Mouse (Mus musculus) kidney, embryonic 16.5 days (tissue): ENCODE results near the gene Slf2. TPM values are rescaled to one million over a fixed set of nuclear protein-coding genes. Genes with fewer than 3 reads are reported as not detected.

Experiments used
- ATAC-seq: fragments of 200-750 bp; cut with Nextera tagmentation; 2 replicates; pipeline ENCODE4 v1.8.0; 2017; ENCODE audit warnings: moderate TSS enrichment; ENCODE audit not compliant: low FRiP score, low TSS enrichment
- H3K27ac ChIP-seq: fragments of 300-500 bp; sonication (generic); 2 replicates; pipeline ENCODE4 v1.5.1; 2014; ENCODE audit warnings: low read length
- H3K27me3 ChIP-seq: fragments of 300-500 bp; sonication (generic); 2 replicates; pipeline ENCODE4 v1.6.1; 2014; ENCODE audit warnings: low read length, control low read depth, mixed read lengths; ENCODE audit not compliant: insufficient read depth
- H3K36me3 ChIP-seq: fragments of 300-500 bp; sonication (generic); 2 replicates; pipeline ENCODE4 v1.6.1; 2014; ENCODE audit warnings: low read length, control low read depth, mixed read lengths; ENCODE audit not compliant: insufficient read depth
- H3K4me1 ChIP-seq: fragments of 300-500 bp; sonication (generic); 2 replicates; pipeline ENCODE4 v1.6.1; 2014; ENCODE audit warnings: low read length, control low read depth, mixed read lengths; ENCODE audit not compliant: insufficient read depth
- H3K4me2 ChIP-seq: fragments of 300-500 bp; sonication (generic); replicated peaks from 2 replicates; pipeline ENCODE4 v1.6.1; 2014; ENCODE audit warnings: low read depth, low read length
- H3K4me3 ChIP-seq: fragments of 300-500 bp; sonication (generic); 2 replicates; pipeline ENCODE4 v1.5.1; 2014; ENCODE audit warnings: mild to moderate bottlenecking, low read length
- H3K9ac ChIP-seq: fragments of 300-500 bp; sonication (generic); replicated peaks from 2 replicates; pipeline ENCODE4 v1.6.1; 2014; ENCODE audit warnings: low read length
- H3K9me3 ChIP-seq: fragments of 300-500 bp; sonication (generic); 2 replicates; pipeline ENCODE4 v1.6.1; 2016; ENCODE audit warnings: low read length, control low read depth
- WGBS: fragments of 180-500 bp; shearing (Covaris S2); extraction: QIAGEN DNeasy Blood & Tissue Kit; methylation state at CpG from one replicate; pipeline ENCODE4 v1.1.7; 2014; 5-methylcytosine and 5-hydroxymethylcytosine counted together
- polyA plus RNA-seq: library from polyadenylated mRNA; unstranded; fragments of >200 nt; fragmentation: Nextera tagmentation; extraction: Ambion mirVana; gene quantifications from 2 replicates; pipeline ENCODE4 v1.2.1, GENCODE M21; 2015

Gene Slf2
- polyA plus RNA-seq, 1 experiment from 2014 or later = 38.7 TPM

- 0 out of 2 replicates have a peak, but pooled peaks have one; percentile 25 for ATAC-seq
- H3K27ac ChIP-seq = no peak overlapping the region
- H3K4me2 ChIP-seq = no peak overlapping the region
- H3K27me3 ChIP-seq = no peaks in the 10 kb centered on the region
- H3K36me3 ChIP-seq = peaks cover 68% of the 10 kb centered on the region
- H3K4me1 ChIP-seq = peaks cover 39% of the 10 kb centered on the region
- H3K9me3 ChIP-seq = no peaks in the 10 kb centered on the region
- 0 out of 2 replicates have a peak overlapping the region, but pooled peaks have one; percentile 1 for H3K9ac ChIP-seq
- 76% methylated on average over 11 of the region's 11 CpGs for WGBS
- no peak overlapping the region for H3K4me3 ChIP-seq
Measured at GRCm38 (mm10) chr19:45023993-45024392, 93.0 kb downstream of the Slf2 start.

- no peak for ATAC-seq
- H3K9ac ChIP-seq = no peak overlapping the region
- H3K4me1 ChIP-seq = peaks cover 32% of the 10 kb centered on the region
- WGBS = 68% methylated on average over 20 of the region's 20 CpGs
- H3K4me3 ChIP-seq = no peak overlapping the region
- peaks cover 68% of the 10 kb centered on the region for H3K36me3 ChIP-seq
- no peak overlapping the region for H3K4me2 ChIP-seq
- no peak overlapping the region for H3K27ac ChIP-seq
- H3K9me3 ChIP-seq = no peaks in the 10 kb centered on the region
- H3K27me3 ChIP-seq = no peaks in the 10 kb centered on the region
Measured at GRCm38 (mm10) chr19:45024775-45025174, 93.8 kb downstream of the Slf2 start.

GRCm38 (mm10) chr19:45025937-45026568 lies 95.1 kb downstream of the Slf2 start:
- peaks cover 68% of the 10 kb centered on the region for H3K36me3 ChIP-seq
- WGBS = 92% methylated on average over 37 of the region's 37 CpGs
- no peaks in the 10 kb centered on the region for H3K9me3 ChIP-seq
- H3K4me1 ChIP-seq = peaks cover 29% of the 10 kb centered on the region
- ATAC-seq = no peak
- H3K27ac ChIP-seq = no peak overlapping the region
- no peaks in the 10 kb centered on the region for H3K27me3 ChIP-seq
- H3K4me2 ChIP-seq = no peak overlapping the region
- H3K4me3 ChIP-seq = no peak overlapping the region
- H3K9ac ChIP-seq = no peak overlapping the region

- WGBS = 61% methylated on average over 6 of the region's 6 CpGs
- H3K36me3 ChIP-seq = peaks cover 59% of the 10 kb centered on the region
Measured at GRCm38 (mm10) chr19:45026958-45027670, 96.2 kb downstream of the Slf2 start.

GRCm38 (mm10) chr19:45027848-45028247 lies 96.9 kb downstream of the Slf2 start:
- peaks cover 31% of the 10 kb centered on the region for H3K4me1 ChIP-seq
- WGBS = 94% methylated on average over 6 of the region's 6 CpGs

More at GRCm38 (mm10) chr19:45026958-45027670, 96.2 kb downstream of the Slf2 start:
- H3K4me3 ChIP-seq = no peak overlapping the region
- H3K27ac ChIP-seq = no peak overlapping the region
- H3K4me1 ChIP-seq = peaks cover 26% of the 10 kb centered on the region
- no peak overlapping the region for H3K9ac ChIP-seq
- no peaks in the 10 kb centered on the region for H3K27me3 ChIP-seq
- no peak overlapping the region for H3K4me2 ChIP-seq
- ATAC-seq = no peak
- H3K9me3 ChIP-seq = no peaks in the 10 kb centered on the region

GRCm38 (mm10) chr19:45028746-45029145 lies 97.8 kb downstream of the Slf2 start:
- Histone ChIP-seq H3K27ac (no peak overlapping the region), H3K9me3 (no peaks in the 10 kb centered on the region), H3K27me3 (no peaks in the 10 kb centered on the region), H3K4me2 (no peak overlapping the region), H3K4me3 (no peak overlapping the region), H3K4me1 (peaks cover 29% of the 10 kb centered on the region), H3K36me3 (peaks cover 48% of the 10 kb centered on the region), H3K9ac (no peak overlapping the region)
- WGBS = 62% methylated on average over 19 of the region's 19 CpGs
- no peak for ATAC-seq

More at GRCm38 (mm10) chr19:45027848-45028247, 96.9 kb downstream of the Slf2 start:
- H3K36me3 ChIP-seq = peaks cover 54% of the 10 kb centered on the region
- H3K27me3 ChIP-seq = no peaks in the 10 kb centered on the region
- H3K4me3 ChIP-seq = no peak overlapping the region
- no peak overlapping the region for H3K27ac ChIP-seq
- no peaks in the 10 kb centered on the region for H3K9me3 ChIP-seq
- no peak overlapping the region for H3K4me2 ChIP-seq
- H3K9ac ChIP-seq = no peak overlapping the region
- no peak for ATAC-seq

GRCm38 (mm10) chr19:45029571-45029970 lies 98.6 kb downstream of the Slf2 start:
- H3K4me1 ChIP-seq = peaks cover 26% of the 10 kb centered on the region
- no peak overlapping the region for H3K9ac ChIP-seq
- no peaks in the 10 kb centered on the region for H3K27me3 ChIP-seq
- no peak for ATAC-seq
- H3K4me3 ChIP-seq = no peak overlapping the region
- peaks cover 42% of the 10 kb centered on the region for H3K36me3 ChIP-seq
- WGBS = 59% methylated on average over 7 of the region's 9 CpGs
- no peak overlapping the region for H3K27ac ChIP-seq
- H3K9me3 ChIP-seq = no peaks in the 10 kb centered on the region
- H3K4me2 ChIP-seq = no peak overlapping the region

- no peak overlapping the region for H3K4me2 ChIP-seq
- peak; percentile 33 for ATAC-seq
- no peak overlapping the region for H3K4me3 ChIP-seq
- H3K36me3 ChIP-seq = peaks cover 37% of the 10 kb centered on the region
- no peaks in the 10 kb centered on the region for H3K27me3 ChIP-seq
- H3K9ac ChIP-seq = no peak overlapping the region
- peaks cover 26% of the 10 kb centered on the region for H3K4me1 ChIP-seq
- WGBS = 29% methylated on average over 8 of the region's 8 CpGs
- no peaks in the 10 kb centered on the region for H3K9me3 ChIP-seq
- no peak overlapping the region for H3K27ac ChIP-seq
Measured at GRCm38 (mm10) chr19:45030111-45030510, 99.2 kb downstream of the Slf2 start.

- H3K36me3 ChIP-seq = peaks cover 27% of the 10 kb centered on the region
- H3K9me3 ChIP-seq = no peaks in the 10 kb centered on the region
- H3K4me1 ChIP-seq = peaks cover 26% of the 10 kb centered on the region
- no peaks in the 10 kb centered on the region for H3K27me3 ChIP-seq
- no peak overlapping the region for H3K9ac ChIP-seq
- H3K27ac ChIP-seq = no peak overlapping the region
- peak overlapping the region; percentile 14 for H3K4me3 ChIP-seq
- peak overlapping the region; percentile 42 for H3K4me2 ChIP-seq
- peak; percentile 16; the same call in 1 of the 2 replicates for ATAC-seq
- WGBS = 39% methylated on average over 20 of the region's 20 CpGs
Measured at GRCm38 (mm10) chr19:45030746-45031693, 100.1 kb downstream of the Slf2 start.
